Mouse (Mus musculus) heart, adult 2 months (tissue): Measurements from ENCODE around the gene Tec. TPM values are rescaled to one million over a fixed set of nuclear protein-coding genes. Genes with fewer than 3 reads are reported as not detected.

ENCODE experiments used
- DNase-seq, 2 experiments: peaks; one replicate each; pipeline ENCODE4 v3.0.0; 2021
- H3K27ac ChIP-seq: fragments of 200-600 bp; 2 replicates; pipeline ENCODE4 v1.8.1; 2022
- H3K27me3 ChIP-seq: fragments of 200-500 bp; 2 replicates; pipeline ENCODE4 v1.6.1; 2012; ENCODE audit warnings: mild to moderate bottlenecking, low read length, inconsistent platforms, mixed read lengths; ENCODE audit not compliant: control insufficient read depth, insufficient read depth
- H3K36me3 ChIP-seq: fragments of 200-500 bp; 2 replicates; pipeline ENCODE4 v1.6.1; 2012; ENCODE audit warnings: low read length, inconsistent platforms; ENCODE audit not compliant: control insufficient read depth, insufficient read depth
- H3K4me1 ChIP-seq: fragments of 200-500 bp; 2 replicates; pipeline ENCODE4 v1.6.1; 2011; ENCODE audit warnings: low read length; ENCODE audit not compliant: control insufficient read depth, insufficient read depth
- H3K4me3 ChIP-seq: fragments of 200-600 bp; 2 replicates; pipeline ENCODE4 v1.8.1; 2022
- H3K79me2 ChIP-seq: fragments of 200-500 bp; replicated peaks from 2 replicates; pipeline ENCODE4 v1.6.1; 2012; ENCODE audit warnings: mild to moderate bottlenecking, inconsistent platforms, low read length, moderate library complexity, mixed read lengths; ENCODE audit not compliant: control insufficient read depth, insufficient read depth
- H3K9ac ChIP-seq: fragments of 200-500 bp; 2 replicates; pipeline ENCODE4 v1.6.1; 2012; ENCODE audit warnings: low read depth, mild to moderate bottlenecking, control low read depth, inconsistent platforms, low read length, mixed read lengths
- CTCF ChIP-seq: fragments of 200-600 bp; IDR thresholded peaks from 2 replicates; pipeline ENCODE4 v1.8.1; 2022; ENCODE audit warnings: antibody characterized with exemption, mild to moderate bottlenecking, moderate library complexity
- EP300 ChIP-seq: fragments of 200-500 bp; IDR thresholded peaks from 2 replicates; pipeline ENCODE4 v1.6.1; 2011; ENCODE audit warnings: low read depth, low read length, control low read depth; ENCODE audit not compliant: insufficient read depth
- POLR2A ChIP-seq: fragments of 200-500 bp; IDR thresholded peaks from 2 replicates; pipeline ENCODE4 v1.6.1; 2011; ENCODE audit warnings: mild to moderate bottlenecking, low read depth, low read length, control low read depth; ENCODE audit not compliant: insufficient read depth
- WGBS: fragments of 180-500 bp; shearing (Covaris S2); methylation state at CpG from one replicate; pipeline ENCODE4 v1.1.7; 2018; 5-methylcytosine and 5-hydroxymethylcytosine counted together
- intact Hi-C: fragments of 180-260 bp; cut with DNase I; formaldehyde crosslinking; loops from one replicate; pipeline ENCODE4 v1.15.1; 2025
- polyA plus RNA-seq: library from polyadenylated mRNA; depleted of rRNA; stranded (reverse); fragments of >200 nt; gene quantifications from 2 replicates; pipeline ENCODE4 v1.2.3, GENCODE M21; 2012
- total RNA-seq, 2 experiments: library from RNA; stranded (reverse); gene quantifications; 2 replicates each; pipeline ENCODE4 v1.2.3; 2021

Tec gene
- total and polyA plus RNA-seq, 3 experiments, result 5.7 to 13.8 (median 12.8) TPM

- DNase-seq, result peak in 1 of 2 experiments; percentile 1
- intact Hi-C loops, result no loop called here
- 50% methylated on average over 3 of the region's 3 CpGs for WGBS
- H3K9ac ChIP-seq, result no peak overlapping the region
- peaks cover 9% of the 10 kb centered on the region; the same call in 1 of the 2 replicates for H3K36me3 ChIP-seq
- H3K79me2 ChIP-seq, result no peaks in the 10 kb centered on the region
- peak overlapping the region; percentile 90 for H3K27ac ChIP-seq
- H3K4me3 ChIP-seq, result no peak overlapping the region
- H3K27me3 ChIP-seq, result no peaks in the 10 kb centered on the region
- TF ChIP-seq EP300, result no peak
- TF ChIP-seq POLR2A, result no peak
- no peak for TF ChIP-seq CTCF
- peaks cover 10% of the 10 kb centered on the region for H3K4me1 ChIP-seq
Observed at GRCm38 (mm10) chr5:72902876-72903516, 34.7 kb upstream of the Tec start.

GRCm38 (mm10) chr5:72902312-72902711 lies 34.0 kb upstream of the Tec start:
- peaks cover 12% of the 10 kb centered on the region for H3K4me1 ChIP-seq
- peak in 1 of 2 experiments; percentile 9 for DNase-seq
- intact Hi-C loops, result no loop called here
- H3K27ac ChIP-seq, result peak overlapping the region; percentile 90
- H3K36me3 ChIP-seq, result peaks cover 12% of the 10 kb centered on the region; the same call in 1 of the 2 replicates
- TF ChIP-seq EP300 (no peak), POLR2A (no peak), CTCF (no peak)
- no peaks in the 10 kb centered on the region for H3K27me3 ChIP-seq
- no peaks in the 10 kb centered on the region for H3K79me2 ChIP-seq
- 58% methylated on average over 3 of the region's 3 CpGs for WGBS
- no peak overlapping the region for H3K9ac ChIP-seq
- H3K4me3 ChIP-seq, result no peak overlapping the region

- WGBS, result 87% methylated on average over 4 of the region's 4 CpGs
- Histone ChIP-seq H3K27me3 (no peaks in the 10 kb centered on the region), H3K79me2 (no peaks in the 10 kb centered on the region), H3K36me3 (peaks cover 12% of the 10 kb centered on the region; the same call in 1 of the 2 replicates), H3K4me3 (no peak overlapping the region), H3K27ac (peak overlapping the region; percentile 90), H3K4me1 (peaks cover 15% of the 10 kb centered on the region), H3K9ac (no peak overlapping the region)
- TF ChIP-seq CTCF (no peak), POLR2A (no peak), EP300 (no peak)
- intact Hi-C loops, result no loop called here
- DNase-seq, result peak in 1 of 2 experiments; percentile 9
Observed at GRCm38 (mm10) chr5:72901866-72902265, 33.6 kb upstream of the Tec start.

GRCm38 (mm10) chr5:72899255-72899654 lies 31.0 kb upstream of the Tec start:
- whole genome bisulfite sequencing, result 85% methylated on average over 8 of the region's 8 CpGs
- TF ChIP-seq POLR2A (no peak), EP300 (no peak), CTCF (no peak)
- H3K9ac ChIP-seq, result no peak overlapping the region
- H3K36me3 ChIP-seq, result peaks cover 9% of the 10 kb centered on the region; the same call in 1 of the 2 replicates
- no peaks in the 10 kb centered on the region for H3K27me3 ChIP-seq
- no peak overlapping the region for H3K4me3 ChIP-seq
- H3K79me2 ChIP-seq, result no peaks in the 10 kb centered on the region
- peaks cover 18% of the 10 kb centered on the region for H3K4me1 ChIP-seq
- intact Hi-C loops, result no loop called here
- no peak overlapping the region for H3K27ac ChIP-seq
- peak in 1 of 2 experiments; percentile 14 for DNase-seq

GRCm38 (mm10) chr5:72897998-72898397 lies 29.7 kb upstream of the Tec start:
- Histone ChIP-seq H3K4me1 (peaks cover 14% of the 10 kb centered on the region), H3K9ac (no peak overlapping the region), H3K4me3 (no peak overlapping the region), H3K79me2 (no peaks in the 10 kb centered on the region), H3K36me3 (peaks cover 9% of the 10 kb centered on the region; the same call in 1 of the 2 replicates), H3K27me3 (no peaks in the 10 kb centered on the region), H3K27ac (peak overlapping the region; percentile 82)
- intact Hi-C loops, result loop anchor here (2.0 kb wide), 1 partner anchor 17 kb away; the partner anchor contains the start of gene Slain2
- peak in 1 of 2 experiments; percentile 15 for DNase-seq
- WGBS, result 79% methylated on average over 6 of the region's 6 CpGs
- no peak for TF ChIP-seq POLR2A
- TF ChIP-seq EP300, result no peak
- TF ChIP-seq CTCF, result no peak
